Mouse (Mus musculus): ENCODE data around the gene Ranbp10.

Ranbp10 gene

GRCm38 (mm10) chr8:105789626-105790025, 37.5 kb downstream of the Ranbp10 start:
- in situ Hi-C loops (cut with MboI, MseI) = no loop called here

GRCm38 (mm10) chr8:105788927-105789326, 38.2 kb downstream of the Ranbp10 start:
- in situ Hi-C loops (cut with MboI, MseI) = no loop called here

DNA sequence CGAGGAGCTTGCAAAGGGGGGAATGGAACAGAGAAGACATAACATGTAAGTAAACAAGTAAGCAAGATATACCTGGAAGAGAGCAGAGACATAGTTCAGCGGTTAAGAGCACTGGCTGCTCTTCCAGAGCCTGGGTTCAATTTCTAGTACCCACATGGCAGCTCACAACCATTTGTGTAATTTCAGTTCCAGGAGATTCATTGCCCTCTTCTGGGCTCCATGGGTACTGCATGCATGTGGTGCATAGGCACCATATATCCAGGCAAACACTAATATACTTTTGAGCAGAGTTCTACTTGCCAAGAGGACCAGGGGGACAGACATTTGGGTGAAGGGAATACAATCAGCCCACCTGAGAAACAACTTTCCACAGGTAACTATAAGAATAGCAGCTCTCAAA, 38.9 kb downstream of the Ranbp10 start:
- in situ Hi-C loops (cut with MboI, MseI) = no loop called here

GRCm38 (mm10) chr8:105780298-105780697, 46.9 kb downstream of the Ranbp10 start:
- in situ Hi-C loops (cut with MboI, MseI) = loop anchor here in 1 of 2 experiments (5.0 kb wide), 2 partner anchors 68 to 178 kb away; no protein-coding TSS in a partner anchor

DNA sequence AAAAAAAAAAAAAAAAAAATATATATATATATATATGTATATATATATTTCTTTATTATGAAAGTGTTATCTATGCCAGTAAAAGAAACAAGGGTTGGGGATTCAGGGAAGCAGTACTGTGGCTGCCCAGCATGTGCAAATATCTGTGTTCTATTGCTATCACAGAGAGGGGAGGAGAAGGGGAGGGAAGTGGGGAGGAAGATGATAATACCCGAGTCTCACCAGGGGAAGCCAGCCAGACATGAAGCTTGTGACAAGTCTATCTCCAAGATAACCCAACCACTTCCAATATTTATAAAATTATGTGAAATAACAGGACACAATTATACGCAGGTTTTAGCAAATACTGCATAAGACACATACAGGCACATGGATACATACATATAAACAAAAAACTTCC, 49.3 kb downstream of the Ranbp10 start:
- in situ Hi-C loops (cut with MboI, MseI) = no loop called here

GRCm38 (mm10) chr8:105774498-105774897, 52.7 kb downstream of the Ranbp10 start:
- in situ Hi-C loops (cut with MboI, MseI) = no loop called here

GRCm38 (mm10) chr8:105773441-105773861, 53.7 kb downstream of the Ranbp10 start:
- in situ Hi-C loops (cut with MboI, MseI) = no loop called here

DNA sequence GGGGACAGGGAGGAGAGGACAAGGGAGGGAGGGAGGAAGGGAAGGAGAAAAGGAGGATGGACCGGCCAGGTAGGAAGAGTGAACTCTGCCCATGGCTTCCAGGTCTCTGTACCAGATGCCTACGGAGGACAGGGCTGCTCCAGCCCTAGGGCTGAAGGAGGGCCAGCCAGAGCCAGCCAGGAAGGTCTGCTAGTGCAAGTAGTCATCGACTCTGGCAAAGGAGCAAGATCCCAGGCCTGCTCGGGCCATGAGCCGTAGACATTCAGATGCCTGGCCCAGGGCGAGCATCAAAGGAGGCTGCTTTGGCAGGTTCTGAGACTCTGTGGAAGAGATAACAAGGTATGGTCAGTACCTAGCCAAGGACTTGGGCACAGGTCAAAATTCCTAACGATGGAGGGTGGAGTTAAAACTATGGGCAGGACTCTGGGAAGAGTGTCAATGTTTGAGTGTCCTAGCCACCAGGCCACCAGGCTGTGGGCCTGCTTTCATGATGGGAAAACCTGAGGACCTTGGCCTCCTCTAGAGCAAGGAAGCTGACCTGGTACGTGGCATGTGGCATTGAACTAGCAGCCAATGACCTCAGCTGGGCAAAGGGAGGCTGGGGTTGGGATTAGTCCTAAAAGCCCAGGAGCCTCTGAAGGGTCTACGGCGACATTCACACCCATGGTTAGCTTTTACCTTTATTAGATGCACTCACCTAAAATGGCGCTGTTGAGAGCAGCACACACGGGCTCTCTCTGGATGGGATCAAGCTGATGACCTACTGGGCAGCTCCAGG, 55.6 kb downstream of the Ranbp10 start:
- in situ Hi-C loops (cut with MboI, MseI) = no loop called here

DNA sequence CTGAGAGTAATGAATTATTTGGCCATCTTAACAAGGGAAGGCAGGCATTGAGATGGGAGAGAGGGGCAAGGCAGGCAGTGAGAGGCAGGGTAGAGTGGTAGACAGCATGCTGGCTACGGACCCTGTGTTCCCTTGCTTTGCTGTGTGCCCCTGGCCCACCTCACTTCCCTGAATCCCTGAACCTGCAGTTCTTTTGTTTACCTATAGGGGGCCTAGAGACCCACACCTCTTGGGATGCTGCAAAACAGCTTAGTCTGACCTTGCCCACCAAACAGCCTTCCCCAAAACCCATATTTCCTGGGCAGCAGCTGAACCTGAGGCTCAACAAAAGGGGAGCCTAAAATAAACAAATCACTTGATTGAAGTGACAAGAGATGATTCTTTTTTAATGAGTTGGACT, 56.5 kb downstream of the Ranbp10 start:
- in situ Hi-C loops (cut with MboI, MseI) = no loop called here

- in situ Hi-C loops (cut with MboI, MseI) = no loop called here
Measured at GRCm38 (mm10) chr8:105768485-105769257, 58.5 kb downstream of the Ranbp10 start.

DNA sequence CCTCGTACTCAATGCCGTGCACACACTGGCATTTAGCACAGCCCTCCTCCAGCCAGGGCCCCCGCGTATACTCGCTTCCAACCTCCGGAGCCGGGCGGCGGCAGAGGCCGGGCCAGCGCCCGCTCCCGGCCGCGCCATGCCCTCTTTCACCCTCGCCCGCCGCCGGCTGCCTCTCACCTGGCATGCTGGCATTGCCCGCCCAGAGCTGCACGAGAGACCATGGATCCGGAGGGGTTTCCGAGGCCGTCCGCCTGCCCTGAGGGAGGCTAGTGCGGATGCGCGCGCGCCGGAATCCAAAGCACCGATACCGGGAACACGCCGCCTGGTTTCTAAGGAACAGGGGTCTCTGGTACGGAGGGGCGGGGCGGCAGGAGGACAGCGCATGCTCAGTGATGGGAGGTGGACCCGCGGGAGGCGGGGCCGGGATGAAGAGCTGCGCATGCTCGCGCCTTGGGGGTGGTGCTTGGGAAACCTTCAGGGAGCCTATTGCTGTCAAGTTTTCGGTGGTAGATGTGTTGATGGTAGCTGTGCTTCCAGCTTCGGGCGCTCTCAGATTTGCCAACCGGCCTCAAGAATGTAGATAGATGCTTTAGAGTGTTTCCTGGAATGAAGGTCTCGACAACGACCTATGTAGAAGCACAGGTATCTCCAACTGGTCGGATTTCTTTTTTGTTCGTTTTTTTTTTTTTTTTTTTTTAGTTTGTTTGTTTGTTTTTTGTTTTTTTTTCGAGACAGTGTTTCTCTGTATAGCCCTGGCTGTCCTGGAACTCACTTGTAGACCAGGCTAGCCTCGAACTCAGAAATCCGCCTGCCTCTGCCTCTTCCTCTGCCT, 68.7 kb downstream of the Ranbp10 start, which contains the start of gene Gfod2:
Gene Gfod2 (minus strand): TSS at position 388 of the 832 bp plus-strand sequence.
- in situ Hi-C loops (cut with MboI, MseI) = no loop called here

DNA sequence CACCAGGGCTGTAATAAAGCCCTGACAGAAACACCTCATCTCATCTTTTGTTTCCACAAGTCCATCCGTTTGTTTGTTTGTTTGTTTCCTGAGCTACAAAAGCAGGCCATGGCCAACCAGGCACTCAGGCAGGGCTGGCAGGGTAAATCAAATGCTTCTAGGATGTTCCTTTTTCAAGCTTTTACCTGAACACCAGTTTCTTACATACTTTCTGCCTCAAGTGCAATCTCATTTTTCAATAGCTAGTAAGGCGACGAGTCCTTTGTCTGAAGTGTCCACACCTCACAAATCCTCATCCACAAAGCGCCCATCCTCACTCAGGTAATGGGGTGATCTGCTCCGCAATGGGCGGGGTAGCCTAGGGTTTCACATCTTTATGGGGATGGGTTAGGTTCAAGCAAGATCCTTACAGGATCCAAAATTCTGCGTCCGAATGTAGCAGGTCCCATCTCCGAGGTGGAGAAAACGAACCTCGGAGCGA, 69.3 kb downstream of the Ranbp10 start:
- in situ Hi-C loops (cut with MboI, MseI) = no loop called here

DNA sequence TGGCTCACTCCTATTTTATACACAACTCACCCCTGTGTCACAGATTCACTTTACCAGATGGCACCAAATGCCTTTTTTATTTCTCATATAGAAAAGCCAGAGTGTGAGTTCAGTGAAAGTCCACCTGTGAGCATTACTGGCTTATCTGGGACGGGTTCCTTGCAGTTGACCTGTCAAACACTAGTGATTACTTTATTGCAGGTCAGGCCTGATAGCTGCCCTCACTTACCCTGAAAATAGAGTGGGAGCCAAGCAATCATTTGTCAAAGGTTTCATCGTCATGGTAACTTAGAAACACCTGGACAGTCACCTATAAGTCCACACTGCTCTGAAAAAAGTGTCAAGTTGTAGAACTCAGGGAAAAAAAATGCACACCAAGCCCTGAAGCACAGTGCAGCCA, 72.5 kb downstream of the Ranbp10 start:
- in situ Hi-C loops (cut with MboI, MseI) = no loop called here

DNA sequence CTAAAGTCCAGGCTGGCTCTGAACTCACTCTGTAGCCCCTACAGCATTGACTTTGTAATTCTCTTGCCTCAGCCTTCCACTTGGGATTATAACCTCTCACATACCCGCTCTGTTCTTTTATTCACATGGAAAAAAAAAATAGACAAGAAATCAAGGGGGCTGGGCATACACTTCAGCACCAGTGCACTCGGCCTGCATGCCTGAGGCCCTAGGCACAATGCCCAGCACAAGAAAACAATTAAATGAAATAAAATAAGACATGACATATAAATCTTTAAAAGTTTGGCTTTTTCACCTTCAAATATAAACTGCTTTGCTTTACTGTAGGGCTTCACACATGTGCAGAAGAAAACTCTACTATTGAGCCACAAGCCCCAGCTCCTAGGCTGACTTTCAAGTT, 73.2 kb downstream of the Ranbp10 start:
- in situ Hi-C loops (cut with MboI, MseI) = no loop called here

DNA sequence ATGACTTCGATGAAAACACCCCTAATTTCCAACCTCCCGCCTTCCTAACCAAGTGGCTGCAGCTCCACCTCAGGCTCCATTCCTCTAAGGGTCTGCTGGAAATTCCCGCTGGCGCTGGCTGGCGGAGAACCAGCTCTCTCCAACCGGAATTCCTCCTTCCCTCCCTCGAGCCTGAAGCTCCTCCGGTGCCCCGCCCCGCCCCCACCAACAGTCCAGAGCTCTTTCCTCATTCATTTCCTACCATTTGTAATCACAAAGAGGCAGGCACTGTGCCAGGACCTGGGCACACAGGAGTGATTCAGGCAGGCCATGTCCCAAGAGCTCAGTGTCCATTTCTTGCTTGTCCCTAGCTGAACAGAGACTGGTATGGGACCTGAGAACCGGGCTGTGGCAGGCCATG, 76.5 kb downstream of the Ranbp10 start:
- in situ Hi-C loops (cut with MboI, MseI) = no loop called here

DNA sequence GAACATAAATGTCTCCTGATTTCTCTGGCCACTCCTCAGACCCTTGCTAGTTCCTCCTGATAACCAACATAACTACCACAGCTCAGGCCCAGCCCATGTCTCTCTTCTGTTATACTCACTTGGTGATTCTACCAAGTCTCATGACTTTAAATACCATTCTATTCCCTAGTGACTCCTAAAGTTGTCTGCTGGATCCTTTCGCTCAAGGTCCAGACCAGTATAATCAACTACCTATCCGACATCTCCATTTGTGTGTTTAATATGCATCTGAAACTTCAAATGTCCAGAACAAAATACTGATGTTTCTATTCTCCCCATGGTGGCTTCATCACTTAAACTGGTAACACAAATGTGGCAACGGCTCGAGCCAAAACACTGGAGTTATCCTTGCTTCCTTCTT, 83.8 kb downstream of the Ranbp10 start:
- in situ Hi-C loops (cut with MboI, MseI) = no loop called here

GRCm38 (mm10) chr8:105739216-105739615, 87.9 kb downstream of the Ranbp10 start:
- in situ Hi-C loops (cut with MboI, MseI) = no loop called here

GRCm38 (mm10) chr8:105732186-105732585, 95.0 kb downstream of the Ranbp10 start:
- in situ Hi-C loops (cut with MboI, MseI) = no loop called here

GRCm38 (mm10) chr8:105727397-105728124, 99.6 kb downstream of the Ranbp10 start:
- in situ Hi-C loops (cut with MboI, MseI) = no loop called here

DNA sequence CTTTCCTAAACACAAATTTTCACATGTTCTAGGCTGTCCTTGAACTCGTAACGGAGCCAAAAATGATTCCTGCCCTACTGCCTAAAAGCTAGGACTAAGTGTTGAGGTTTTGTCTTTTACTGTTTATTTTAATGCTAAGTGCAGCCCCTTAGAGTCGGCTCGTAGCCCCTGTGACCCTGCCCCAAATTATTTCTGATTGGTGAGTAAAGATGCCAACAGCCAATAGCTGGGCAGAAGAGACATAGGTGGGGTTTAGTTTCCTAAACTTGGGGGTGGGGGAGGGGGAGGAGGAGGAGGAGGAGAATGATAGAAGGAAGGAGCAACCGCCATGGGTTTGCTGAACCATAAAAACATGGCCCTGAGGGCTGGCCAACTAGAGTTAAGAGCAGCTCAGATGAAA, 101.4 kb downstream of the Ranbp10 start:
- in situ Hi-C loops (cut with MboI, MseI) = no loop called here

DNA sequence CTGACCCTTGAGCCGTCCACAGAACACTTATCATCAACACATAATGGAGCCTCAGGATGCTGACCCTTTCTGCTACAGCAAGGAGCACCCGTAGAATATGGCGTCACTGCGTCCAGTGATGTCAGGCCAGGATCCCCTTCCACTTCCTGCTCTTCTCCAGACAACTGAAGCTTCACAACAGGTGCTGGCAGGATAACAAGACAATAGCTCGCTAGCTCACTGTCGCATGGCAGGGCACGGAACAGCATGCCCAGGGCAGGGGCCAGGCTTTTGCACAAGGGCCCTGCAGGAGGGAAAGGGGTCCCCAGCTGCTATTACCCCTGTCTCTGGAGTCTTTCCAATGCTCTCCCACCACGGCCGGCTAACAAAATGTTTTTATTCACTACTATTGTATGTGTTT, 104.3 kb downstream of the Ranbp10 start:
- in situ Hi-C loops (cut with MboI, MseI) = no loop called here

All from T-helper 17 cell (primary cell).